Mouse (Mus musculus): ENCODE results near the gene Tmem141.

The Tmem141 gene

GRCm38 (mm10) chr2:25621229-25622200 lies at the start of gene Tmem141:
TSS of gene Tmem141 (minus strand) at chr2:25622005.
- DNase-seq: peak; percentile 72

DNA sequence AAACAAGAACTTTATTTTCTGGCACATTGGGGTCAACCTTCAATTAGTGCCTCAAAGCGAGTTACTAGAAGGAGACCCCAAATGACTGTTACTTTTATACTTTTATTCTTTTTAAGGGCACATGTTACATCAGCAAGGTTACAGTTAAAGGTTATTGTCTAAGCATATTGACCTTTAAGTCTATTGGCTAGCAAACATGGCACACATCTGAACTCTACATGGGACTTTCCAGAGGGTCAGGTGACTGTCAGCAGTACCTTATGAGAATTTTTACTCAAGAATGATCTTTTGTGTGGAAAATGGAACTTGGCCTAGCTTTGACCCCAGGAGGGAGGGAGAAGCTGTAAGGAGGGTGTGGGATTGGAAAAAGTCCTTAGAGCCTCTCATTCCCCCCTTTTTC lies 44.7 kb upstream of the Tmem141 start:
- DNase-seq: no peak

DNA sequence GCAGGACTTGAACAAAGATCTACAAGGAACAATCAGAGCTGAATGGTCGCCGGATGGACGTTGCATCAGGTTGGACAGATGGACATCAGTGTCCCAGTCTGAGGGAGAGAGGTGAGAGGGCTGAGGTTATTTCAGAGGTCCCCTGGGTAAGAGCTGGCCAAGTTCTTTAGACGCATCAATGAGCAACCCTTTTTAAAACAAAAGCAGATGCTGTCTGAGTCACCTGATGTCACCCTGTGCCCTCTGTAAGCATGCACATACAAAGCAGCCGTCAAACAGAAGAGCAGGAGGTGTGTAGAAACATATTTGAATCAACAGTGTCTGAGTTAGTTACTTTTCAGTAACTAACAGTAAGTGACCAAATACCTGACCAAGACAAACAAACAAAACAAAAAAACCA lies 42.3 kb upstream of the Tmem141 start:
- no peak for DNase-seq

DNA sequence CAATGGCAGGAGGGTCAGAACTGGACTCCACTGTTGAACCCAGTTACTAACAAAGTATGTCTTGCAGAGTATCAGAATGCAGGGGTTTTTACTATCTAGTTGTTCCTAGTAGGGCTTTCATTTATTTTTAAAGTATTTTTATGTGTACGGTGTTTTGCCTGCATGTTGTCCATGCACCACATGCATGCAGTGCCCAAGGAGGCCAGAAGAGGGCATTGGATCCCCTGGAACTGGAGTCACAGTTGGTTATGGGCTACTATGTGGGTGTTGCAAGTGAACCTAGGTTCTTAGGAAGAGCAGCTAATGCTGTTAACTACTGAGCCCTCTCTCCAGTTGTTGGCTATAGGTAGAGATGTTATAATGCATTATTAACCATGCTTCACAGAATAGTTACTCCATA lies 41.7 kb upstream of the Tmem141 start:
- peak; percentile 56 to 64 for DNase-seq

DNA sequence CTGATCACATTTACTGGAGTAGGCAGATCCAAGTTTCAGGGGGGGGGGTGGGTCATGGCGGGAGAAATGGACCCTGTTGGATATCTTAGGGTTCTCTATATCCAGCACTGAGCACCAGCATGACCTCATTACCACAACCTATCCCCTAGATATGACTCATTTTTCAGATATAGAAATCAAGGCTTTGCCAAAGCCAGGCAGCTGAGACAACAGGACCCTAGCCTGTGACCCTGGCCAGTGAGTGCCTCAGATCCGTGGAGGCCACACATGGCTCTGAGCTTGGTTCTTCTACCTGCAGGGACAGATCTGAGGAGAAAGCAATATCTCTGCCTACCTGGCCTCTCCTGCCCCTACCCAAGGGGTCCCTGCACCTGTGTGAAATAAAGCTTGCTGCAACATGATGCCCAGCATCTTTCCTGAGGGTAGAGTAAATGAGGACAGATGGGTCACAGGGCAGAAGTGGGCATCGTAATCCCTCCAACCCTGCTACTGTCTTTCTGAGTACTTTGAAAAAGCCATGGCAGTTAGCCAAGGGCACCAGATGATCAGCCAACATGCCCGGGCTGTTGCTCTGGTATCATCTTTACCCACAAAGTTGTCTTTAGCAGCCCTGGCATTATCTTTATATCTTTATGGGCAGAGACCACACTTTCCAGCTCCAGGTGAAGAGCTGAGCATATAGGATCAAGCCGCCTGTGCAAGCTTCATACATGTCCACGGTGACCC lies 39.6 kb upstream of the Tmem141 start:
- DNase-seq: no peak

DNA sequence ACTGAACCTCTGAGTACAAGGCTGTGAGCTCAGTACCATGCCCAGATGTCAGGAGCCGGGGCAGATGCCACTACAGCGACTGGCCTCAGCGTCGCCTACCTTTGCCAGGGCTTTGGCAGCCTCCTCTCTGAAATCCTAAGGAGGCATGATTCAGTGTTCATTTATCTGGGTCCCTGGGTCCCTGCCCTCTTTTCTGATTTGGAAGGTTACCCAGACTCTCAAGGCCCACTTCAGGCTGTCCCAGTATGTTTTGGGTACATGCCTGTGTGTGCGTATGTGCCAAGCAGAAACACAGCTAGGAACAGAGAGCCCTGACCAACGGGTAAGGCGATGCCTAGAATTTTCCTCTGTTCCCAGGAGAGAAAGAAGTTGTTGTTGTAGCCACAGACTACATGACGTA lies 38.5 kb upstream of the Tmem141 start:
- no peak for DNase-seq

GRCm38 (mm10) chr2:25657652-25658051 lies 35.8 kb upstream of the Tmem141 start, which contains the start of gene Lcn5:
TSS of gene Lcn5 (plus strand) at chr2:25657952.
- no peak for DNase-seq

- DNase-seq: no peak
Measured at GRCm38 (mm10) chr2:25657246-25657645, 35.4 kb upstream of the Tmem141 start.

- DNase-seq: no peak
Measured at GRCm38 (mm10) chr2:25656691-25657090, 34.9 kb upstream of the Tmem141 start.

- DNase-seq: no peak
Measured at GRCm38 (mm10) chr2:25654502-25654901, 32.7 kb upstream of the Tmem141 start.

GRCm38 (mm10) chr2:25652902-25653301 lies 31.1 kb upstream of the Tmem141 start, which contains the start of gene Lcn8:
TSS of gene Lcn8 (plus strand) at chr2:25653120.
- no peak for DNase-seq

DNA sequence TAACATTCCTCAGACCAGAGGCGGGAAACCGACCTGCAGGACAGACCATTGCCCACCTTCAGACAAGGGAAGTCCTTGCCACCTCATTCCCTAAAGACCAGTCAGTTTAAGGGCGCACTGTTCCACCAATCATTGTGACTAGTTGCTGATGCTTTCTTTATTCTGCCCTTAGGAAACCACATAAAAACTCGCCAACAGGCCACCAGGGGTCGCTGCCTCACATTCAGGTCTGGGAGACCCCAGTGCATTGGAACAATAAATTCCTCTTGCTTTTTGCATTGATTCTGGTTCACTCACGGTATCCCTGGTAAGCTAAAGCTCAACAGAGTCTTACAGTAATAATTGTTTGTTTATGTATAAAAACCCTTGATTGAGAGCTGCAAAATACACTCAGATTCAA lies 18.1 kb upstream of the Tmem141 start:
- peak; percentile 59 to 66 for DNase-seq

DNA sequence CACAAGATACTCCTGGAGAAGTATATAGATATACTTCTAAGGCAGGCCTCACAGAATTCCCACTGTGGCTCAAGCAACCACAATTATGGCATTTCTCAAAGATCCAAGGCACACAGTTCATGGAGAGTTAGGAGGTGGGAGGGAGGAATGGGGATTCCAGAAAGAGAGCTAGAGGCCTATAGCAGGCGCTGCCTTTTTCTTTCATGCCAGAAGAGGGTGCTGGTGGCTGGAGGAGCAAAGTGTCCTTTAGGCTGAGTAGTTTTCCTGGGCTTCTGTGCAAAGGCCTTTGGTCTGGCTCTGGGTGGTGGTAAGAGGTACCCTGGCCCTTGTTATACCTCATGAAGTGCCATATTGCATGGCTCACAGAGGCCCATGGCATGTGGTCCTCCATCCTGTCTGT lies 12.2 kb upstream of the Tmem141 start:
- no peak for DNase-seq

GRCm38 (mm10) chr2:25633616-25634015 lies 11.8 kb upstream of the Tmem141 start:
- DNase-seq: no peak

DNA sequence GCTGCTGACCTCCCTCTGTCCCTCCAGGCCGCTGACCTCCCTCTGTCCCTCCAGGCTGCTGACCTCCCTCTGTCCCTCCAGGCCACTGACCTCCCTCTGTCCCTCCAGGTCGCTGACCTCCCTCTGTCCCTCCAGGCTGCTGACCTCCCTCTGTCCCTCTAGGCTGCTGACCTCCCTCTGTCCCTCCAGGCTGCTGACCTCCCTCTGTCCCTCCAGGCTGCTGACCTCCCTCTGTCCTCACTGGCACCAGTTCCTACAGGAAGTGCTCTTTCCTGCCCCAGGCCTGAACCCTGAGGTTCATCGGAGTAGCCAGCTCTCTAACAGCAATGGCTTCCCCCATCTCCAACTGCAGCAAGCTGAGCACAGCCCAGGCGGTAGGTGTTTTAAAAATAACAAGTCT lies 6.9 kb upstream of the Tmem141 start:
- no peak for DNase-seq

- DNase-seq: no peak
Measured at GRCm38 (mm10) chr2:25627811-25628210, 6.0 kb upstream of the Tmem141 start, which contains the start of gene Fcna. TSS of gene Fcna (minus strand) at chr2:25628030.

- no peak for DNase-seq
Measured at GRCm38 (mm10) chr2:25625986-25626385, 4.2 kb upstream of the Tmem141 start.

GRCm38 (mm10) chr2:25620852-25621228 lies 965 bp downstream of the Tmem141 start:
- DNase-seq: no peak

GRCm38 (mm10) chr2:25620386-25620785 lies 1.4 kb downstream of the Tmem141 start:
- DNase-seq: no peak

DNA sequence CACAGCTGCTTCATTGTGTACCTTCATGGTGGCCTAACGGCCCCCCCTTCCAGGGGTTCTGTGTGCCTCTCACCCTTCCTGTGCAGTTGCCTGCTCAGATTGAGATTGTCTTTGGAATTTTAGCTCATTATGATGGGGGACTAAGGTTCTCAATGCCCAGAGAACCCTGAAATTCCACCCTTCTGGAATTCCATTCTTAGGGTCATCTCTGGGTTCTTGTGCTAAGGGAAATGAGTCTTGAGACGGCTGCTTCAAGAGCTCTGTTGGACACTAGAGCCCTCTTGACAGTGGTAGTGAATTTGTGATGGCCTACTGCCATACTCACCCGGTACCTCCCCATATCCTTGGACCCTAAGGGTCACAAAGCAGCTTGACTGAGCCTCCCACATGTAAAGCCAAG lies 4.2 kb downstream of the Tmem141 start, which contains the start of gene Ccdc183:
TSS of gene Ccdc183 (minus strand) at position 101 of the 400 bp plus-strand sequence.
- no peak for DNase-seq

- DNase-seq: no peak
Measured at GRCm38 (mm10) chr2:25616398-25616797, 5.4 kb downstream of the Tmem141 start.

- no peak for DNase-seq
Measured at GRCm38 (mm10) chr2:25608671-25609070, 13.1 kb downstream of the Tmem141 start.

- DNase-seq: peak; percentile 86 to 89
Measured at GRCm38 (mm10) chr2:25607761-25608622, 13.8 kb downstream of the Tmem141 start, which contains the start of gene Rabl6. TSS of gene Rabl6 (minus strand) at chr2:25608521.

Measured in B cell, adult 2 months (primary cell).